Mouse (Mus musculus) layer of hippocampus, postnatal 10 days (tissue): ENCODE data around the gene Ptpn21. TPM values are rescaled to one million over a fixed set of nuclear protein-coding genes. Genes with fewer than 3 reads are reported as not detected.

ENCODE experiments used
- DNase-seq, 2 experiments: peaks; one replicate each; pipeline ENCODE4 v3.0.0; 2021; ENCODE audit warnings: low spot score in 2 of 2
- long read RNA-seq: library from polyadenylated mRNA; stranded (forward); transcript quantifications from one replicate; pipeline ENCODE4 v2.0.0, GENCODE M21; 2023
- total RNA-seq, 2 experiments: library from RNA; stranded (reverse); gene quantifications; 2 replicates each; pipeline ENCODE4 v1.2.3; 2021

The Ptpn21 gene
- total RNA-seq, result 1 to 10 TPM; 5.8 to 7.3 TPM
- long read RNA-seq, partial matches to known transcripts, result 0 of 2 reads
- long read RNA-seq, other reads (novel, unspliced or antisense), result 1 of 2 reads

GRCm38 (mm10) chr12:98736951-98737800 is at the start of gene Ptpn21:
Gene Ptpn21 (minus strand): TSS chr12:98737405.
- DNase-seq, result peak in 1 of 2 experiments; percentile 35

GRCm38 (mm10) chr12:98784251-98784650 is 47.0 kb upstream of the Ptpn21 start:
- DNase-seq, result no peak

- DNase-seq, result peak; percentile 39 to 61
Measured at GRCm38 (mm10) chr12:98779148-98779547, 41.9 kb upstream of the Ptpn21 start.

- no peak for DNase-seq
Measured at GRCm38 (mm10) chr12:98777509-98777908, 40.3 kb upstream of the Ptpn21 start.

GRCm38 (mm10) chr12:98766241-98766640 is 29.0 kb upstream of the Ptpn21 start:
- DNase-seq, result no peak

- no peak for DNase-seq
Measured at GRCm38 (mm10) chr12:98759700-98760099, 22.5 kb upstream of the Ptpn21 start.

GRCm38 (mm10) chr12:98757636-98758035 is 20.4 kb upstream of the Ptpn21 start:
- no peak for DNase-seq

- peak; percentile 16 to 26 for DNase-seq
Measured at GRCm38 (mm10) chr12:98747380-98747753, 10.2 kb upstream of the Ptpn21 start.

GRCm38 (mm10) chr12:98746746-98747379 is 9.7 kb upstream of the Ptpn21 start, which contains the start of gene Zc3h14:
Gene Zc3h14 (plus strand): TSS chr12:98746964.
- peak; percentile 90 to 95 for DNase-seq

- DNase-seq, result peak; percentile 40 to 47
Measured at GRCm38 (mm10) chr12:98746131-98746530, 8.9 kb upstream of the Ptpn21 start.

- DNase-seq, result no peak
Measured at GRCm38 (mm10) chr12:98745626-98746025, 8.4 kb upstream of the Ptpn21 start.

GRCm38 (mm10) chr12:98741011-98741501 is 3.9 kb upstream of the Ptpn21 start:
- DNase-seq, result no peak

- no peak for DNase-seq
Measured at GRCm38 (mm10) chr12:98737801-98738350, 671 bp upstream of the Ptpn21 start.

GRCm38 (mm10) chr12:98734880-98735801 is 2.1 kb downstream of the Ptpn21 start:
- no peak for DNase-seq

GRCm38 (mm10) chr12:98734246-98734879 is 2.8 kb downstream of the Ptpn21 start:
- peak; percentile 88 to 92 for DNase-seq

- peak in 1 of 2 experiments; percentile 22 for DNase-seq
Measured at GRCm38 (mm10) chr12:98733776-98734175, 3.4 kb downstream of the Ptpn21 start.

GRCm38 (mm10) chr12:98733165-98733564 is 4.0 kb downstream of the Ptpn21 start:
- DNase-seq, result no peak

GRCm38 (mm10) chr12:98730682-98731081 is 6.5 kb downstream of the Ptpn21 start:
- DNase-seq, result no peak

GRCm38 (mm10) chr12:98727186-98727585 is 10.0 kb downstream of the Ptpn21 start:
- no peak for DNase-seq

GRCm38 (mm10) chr12:98726078-98726477 is 11.1 kb downstream of the Ptpn21 start:
- no peak for DNase-seq
